Mouse (Mus musculus) liver, postnatal 0 days (tissue): ENCODE measurements around the gene Osbpl3.

Experiments used
- CTCF ChIP-seq: sonication (generic); IDR thresholded peaks from 2 replicates; pipeline ENCODE4 v1.5.1; 2016; ENCODE audit warnings: antibody characterized with exemption, low read depth
- EP300 ChIP-seq: IDR thresholded peaks from 2 replicates; pipeline ENCODE4 v1.6.1; 2016; ENCODE audit warnings: antibody characterized with exemption, low read depth, mild to moderate bottlenecking

- no peak for TF ChIP-seq EP300
- no peak for TF ChIP-seq CTCF
These were observed 29.4 kb downstream of the Osbpl3 start for GRCm38 (mm10) chr6:50426571-50426970.
